Mouse (Mus musculus) hindbrain, embryonic 10.5 days (tissue): ENCODE data around the gene Heyl. TPM values are rescaled to one million over a fixed set of nuclear protein-coding genes. Genes with fewer than 3 reads are reported as not detected.

Source experiments
- DNase-seq: peaks from one replicate; pipeline ENCODE4 v3.0.0-alpha.2; 2017; ENCODE audit warnings: low spot score
- H3K27ac ChIP-seq: fragments of 300-500 bp; sonication (generic); 2 replicates; pipeline ENCODE4 v1.5.1; 2016; ENCODE audit warnings: mild to moderate bottlenecking, moderate library complexity
- H3K27me3 ChIP-seq: fragments of 300-500 bp; sonication (generic); 2 replicates; pipeline ENCODE4 v1.6.1; 2016; ENCODE audit warnings: mild to moderate bottlenecking; ENCODE audit not compliant: poor library complexity, insufficient read depth, severe bottlenecking
- H3K36me3 ChIP-seq: fragments of 300-500 bp; sonication (generic); 2 replicates; pipeline ENCODE4 v1.6.1; 2016; ENCODE audit warnings: mild to moderate bottlenecking, moderate library complexity
- H3K4me1 ChIP-seq: fragments of 300-500 bp; sonication (generic); replicated peaks from 2 replicates; pipeline ENCODE4 v1.6.1; 2016; ENCODE audit warnings: mild to moderate bottlenecking
- H3K4me3 ChIP-seq: fragments of 300-500 bp; sonication (generic); 2 replicates; pipeline ENCODE4 v1.5.1; 2016; ENCODE audit warnings: mild to moderate bottlenecking, moderate library complexity
- H3K9me3 ChIP-seq: fragments of 300-500 bp; sonication (generic); 2 replicates; pipeline ENCODE4 v1.6.1; 2016; ENCODE audit warnings: mild to moderate bottlenecking, moderate library complexity
- WGBS: fragments of 180-500 bp; shearing (Covaris S2); methylation state at CpG from one replicate; pipeline ENCODE4 v1.1.7; 2016; 5-methylcytosine and 5-hydroxymethylcytosine counted together
- polyA plus RNA-seq: library from polyadenylated mRNA; unstranded; fragments of >200 nt; fragmentation: Nextera tagmentation; extraction: Ambion mirVana; gene quantifications from 2 replicates; pipeline ENCODE4 v1.2.1, GENCODE M21; 2016

Heyl gene
- polyA plus RNA-seq, 1 experiment from 2014 or later, result 11.5 TPM

GRCm38 (mm10) chr4:123215367-123215766, 18.0 kb upstream of the Heyl start:
- H3K27ac ChIP-seq, result no peak overlapping the region
- no peaks in the 10 kb centered on the region for H3K9me3 ChIP-seq
- no peak for DNase-seq
- H3K36me3 ChIP-seq, result no peaks in the 10 kb centered on the region
- peaks cover 13% of the 10 kb centered on the region; the same call in 1 of the 2 replicates for H3K27me3 ChIP-seq
- H3K4me3 ChIP-seq, result no peak overlapping the region
- 69% methylated on average over 1 of the region's 1 CpGs for WGBS
- peaks cover 17% of the 10 kb centered on the region; the same call in 1 of the 2 replicates for H3K4me1 ChIP-seq

GRCm38 (mm10) chr4:123216782-123217181, 16.6 kb upstream of the Heyl start:
- Histone ChIP-seq H3K9me3 (no peaks in the 10 kb centered on the region), H3K4me3 (no peak overlapping the region), H3K4me1 (peaks cover 17% of the 10 kb centered on the region; the same call in 1 of the 2 replicates), H3K36me3 (no peaks in the 10 kb centered on the region), H3K27me3 (peaks cover 10% of the 10 kb centered on the region; the same call in 1 of the 2 replicates), H3K27ac (no peak overlapping the region)
- DNase-seq, result peak; percentile 50
- WGBS, result 25% methylated on average over 1 of the region's 1 CpGs

DNA sequence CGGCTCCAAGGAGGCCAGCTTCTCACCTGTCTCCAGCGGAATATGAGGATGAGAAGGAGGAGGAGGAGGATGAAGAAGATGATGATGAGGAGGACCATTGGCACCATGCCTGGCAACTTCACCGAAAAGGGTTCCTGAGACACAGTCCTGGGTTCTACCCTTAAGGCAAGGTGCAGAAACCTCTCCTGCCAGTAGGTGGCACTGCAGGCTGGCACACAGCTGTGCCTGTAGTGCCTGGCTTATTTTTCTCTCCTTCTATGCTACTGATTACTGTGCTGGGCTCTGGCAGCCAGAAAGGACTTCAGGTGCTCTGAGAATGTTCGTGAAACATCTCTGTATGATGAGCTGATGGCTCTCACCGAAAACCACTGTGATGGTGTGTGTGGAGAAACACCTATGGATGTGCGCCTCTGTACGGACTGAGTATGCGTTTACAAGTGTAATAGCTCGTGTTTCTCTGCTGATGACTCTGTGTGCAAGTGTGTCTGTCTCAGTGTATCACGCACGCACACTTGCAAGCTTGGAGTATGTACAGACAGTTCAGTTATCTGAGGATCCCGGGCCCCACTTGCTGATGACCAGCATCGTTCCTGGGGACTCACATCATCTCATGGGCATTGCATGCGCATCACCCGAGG, 13.5 kb upstream of the Heyl start:
- peak; percentile 78 for DNase-seq
- Histone ChIP-seq H3K27me3 (peaks cover 10% of the 10 kb centered on the region; the same call in 1 of the 2 replicates), H3K4me3 (no peak overlapping the region), H3K27ac (no peak overlapping the region), H3K36me3 (no peaks in the 10 kb centered on the region), H3K4me1 (peaks cover 15% of the 10 kb centered on the region; the same call in 1 of the 2 replicates), H3K9me3 (no peaks in the 10 kb centered on the region)
- WGBS, result 79% methylated on average over 15 of the region's 15 CpGs

GRCm38 (mm10) chr4:123220637-123221036, 12.7 kb upstream of the Heyl start:
- H3K4me3 ChIP-seq, result no peak overlapping the region
- no peak for DNase-seq
- no peaks in the 10 kb centered on the region for H3K9me3 ChIP-seq
- H3K4me1 ChIP-seq, result peaks cover 10% of the 10 kb centered on the region
- 71% methylated on average over 4 of the region's 4 CpGs for WGBS
- no peaks in the 10 kb centered on the region for H3K36me3 ChIP-seq
- H3K27me3 ChIP-seq, result peaks cover 10% of the 10 kb centered on the region; the same call in 1 of the 2 replicates
- H3K27ac ChIP-seq, result no peak overlapping the region

DNA sequence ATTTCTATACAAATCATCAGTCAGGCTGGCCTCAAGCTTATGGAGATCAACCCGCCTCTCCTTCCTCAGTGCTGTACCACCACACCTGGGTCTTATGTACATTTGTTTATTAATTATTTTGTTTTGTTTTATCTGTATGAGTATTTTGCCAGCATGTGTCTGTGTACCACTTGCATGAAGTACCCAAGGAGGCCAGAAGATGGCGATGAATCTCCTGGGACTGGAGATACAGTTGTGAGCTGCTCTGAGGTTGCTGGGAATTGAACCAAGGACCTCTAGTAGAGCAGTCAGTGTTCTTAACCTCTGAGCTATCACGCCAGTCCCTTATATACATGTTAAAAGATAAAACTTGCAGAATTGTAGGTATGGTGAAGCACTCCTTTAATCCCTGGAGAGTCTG, 10.0 kb upstream of the Heyl start:
- Histone ChIP-seq H3K4me3 (no peak overlapping the region), H3K4me1 (peaks cover 32% of the 10 kb centered on the region), H3K9me3 (no peaks in the 10 kb centered on the region), H3K27ac (no peak overlapping the region), H3K27me3 (peaks cover 5% of the 10 kb centered on the region; the same call in 1 of the 2 replicates), H3K36me3 (no peaks in the 10 kb centered on the region)
- 43% methylated on average over 3 of the region's 3 CpGs for WGBS
- no peak for DNase-seq

DNA sequence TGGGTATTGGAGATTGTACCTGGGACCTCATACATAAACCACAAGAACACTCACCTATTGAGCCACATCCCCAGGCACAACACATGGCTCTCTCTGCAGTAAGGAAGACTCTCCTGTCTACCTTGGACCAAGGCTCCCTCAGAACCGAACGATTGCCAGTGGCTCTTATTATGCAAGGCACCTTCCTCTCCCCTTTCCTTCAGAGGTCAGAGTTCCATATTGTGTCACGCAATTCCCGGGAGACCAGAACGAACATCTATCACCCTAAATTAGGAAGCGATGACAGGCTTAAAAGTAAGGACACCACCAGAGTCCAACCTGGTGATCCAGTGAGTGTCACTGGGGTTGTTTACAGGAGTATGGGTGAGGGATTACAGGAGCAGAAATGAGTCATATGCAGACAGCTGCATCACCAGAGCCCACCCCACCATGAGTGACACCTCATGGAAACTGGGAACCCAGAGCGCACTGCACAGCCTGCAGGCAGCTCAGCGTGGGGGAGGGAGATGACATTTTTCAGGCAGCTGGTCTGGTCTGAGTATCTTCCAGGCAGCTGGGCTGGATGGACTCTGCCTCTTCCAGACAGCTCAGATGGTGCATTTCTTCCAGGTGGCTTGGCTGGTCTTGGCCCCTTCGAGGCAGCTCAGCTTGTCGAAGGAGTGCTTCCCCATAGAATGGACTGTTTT, 7.5 kb upstream of the Heyl start:
- 67% methylated on average over 10 of the region's 10 CpGs for WGBS
- no peaks in the 10 kb centered on the region for H3K9me3 ChIP-seq
- H3K27ac ChIP-seq, result no peak overlapping the region
- DNase-seq, result no peak
- H3K4me3 ChIP-seq, result no peak overlapping the region
- peaks cover 32% of the 10 kb centered on the region for H3K4me1 ChIP-seq
- no peaks in the 10 kb centered on the region for H3K36me3 ChIP-seq
- H3K27me3 ChIP-seq, result peaks cover 21% of the 10 kb centered on the region

- no peak for DNase-seq
- Histone ChIP-seq H3K9me3 (no peaks in the 10 kb centered on the region), H3K4me3 (no peak overlapping the region), H3K27me3 (peaks cover 36% of the 10 kb centered on the region), H3K4me1 (peaks cover 35% of the 10 kb centered on the region), H3K27ac (peak overlapping the region; percentile 50; the same call in 1 of the 2 replicates), H3K36me3 (no peaks in the 10 kb centered on the region)
- WGBS, result 39% methylated on average over 4 of the region's 4 CpGs
These were observed 5.6 kb upstream of the Heyl start for GRCm38 (mm10) chr4:123227707-123228106.

DNA sequence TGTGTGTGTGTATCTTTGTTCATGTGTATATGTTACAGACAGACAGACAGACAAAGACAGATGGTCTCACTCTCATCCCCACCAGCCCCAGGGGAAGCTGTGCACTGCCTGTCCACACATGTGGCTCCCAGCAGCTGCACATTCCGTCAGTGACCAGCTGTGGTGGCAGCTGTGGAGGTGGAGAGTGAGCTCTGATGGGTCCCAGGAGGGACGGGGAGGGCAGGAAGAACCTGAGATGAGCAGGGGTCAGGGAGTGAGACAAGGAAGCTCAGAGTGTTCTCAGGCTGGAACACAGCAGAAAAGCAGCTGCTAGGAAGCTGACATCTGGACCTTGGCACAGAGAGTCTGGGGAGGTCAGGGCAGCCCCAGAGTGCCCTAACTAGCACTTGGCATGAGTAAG, 5.1 kb upstream of the Heyl start:
- Histone ChIP-seq H3K36me3 (no peaks in the 10 kb centered on the region), H3K27ac (peak overlapping the region; percentile 50), H3K4me3 (no peak overlapping the region), H3K27me3 (peaks cover 41% of the 10 kb centered on the region), H3K9me3 (no peaks in the 10 kb centered on the region), H3K4me1 (peaks cover 41% of the 10 kb centered on the region)
- peak; percentile 34 for DNase-seq
- 41% methylated on average over 2 of the region's 2 CpGs for WGBS

- WGBS, result 84% methylated on average over 11 of the region's 11 CpGs
- no peak overlapping the region for H3K27ac ChIP-seq
- H3K27me3 ChIP-seq, result peaks cover 50% of the 10 kb centered on the region
- no peak overlapping the region for H3K4me3 ChIP-seq
- no peaks in the 10 kb centered on the region for H3K9me3 ChIP-seq
- peaks cover 49% of the 10 kb centered on the region for H3K4me1 ChIP-seq
- no peaks in the 10 kb centered on the region for H3K36me3 ChIP-seq
- no peak for DNase-seq
These were observed 4.2 kb upstream of the Heyl start for GRCm38 (mm10) chr4:123229166-123229565.

DNA sequence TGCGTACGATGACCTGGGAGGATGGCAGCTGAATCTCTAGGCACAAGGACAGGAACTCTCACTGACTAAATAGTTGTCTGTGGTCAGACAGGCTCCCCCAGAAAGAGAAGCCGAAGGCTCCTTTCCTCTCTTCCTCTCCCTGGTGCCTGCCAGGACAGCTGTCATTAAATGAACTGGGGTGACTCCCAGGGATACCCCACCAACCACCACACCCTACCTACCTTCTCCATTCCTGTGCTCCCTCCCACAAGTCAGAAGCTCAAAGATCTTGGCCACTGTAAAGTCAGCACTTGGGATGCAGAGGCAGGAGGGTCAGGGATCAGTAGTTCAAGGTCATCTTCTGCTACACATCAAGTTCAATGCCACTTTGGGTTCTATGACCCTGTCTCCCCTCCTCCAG, 515 bp upstream of the Heyl start:
- Histone ChIP-seq H3K27me3 (peaks cover 86% of the 10 kb centered on the region), H3K9me3 (no peaks in the 10 kb centered on the region)
- WGBS, result 63% methylated on average over 3 of the region's 3 CpGs

GRCm38 (mm10) chr4:123235835-123236430, 2.6 kb downstream of the Heyl start:
- H3K27me3 ChIP-seq, result peaks cover 95% of the 10 kb centered on the region
- peak overlapping the region; percentile 46; the same call in 1 of the 2 replicates for H3K27ac ChIP-seq
- 51% methylated on average over 9 of the region's 9 CpGs for WGBS
- H3K4me1 ChIP-seq, result peaks cover 71% of the 10 kb centered on the region
- H3K9me3 ChIP-seq, result no peaks in the 10 kb centered on the region
- DNase-seq, result peak; percentile 44
- H3K4me3 ChIP-seq, result 0 out of 2 replicates have a peak overlapping the region, but pooled peaks have one; percentile 0
- H3K36me3 ChIP-seq, result no peaks in the 10 kb centered on the region

More for the DNA sequence above, 515 bp upstream of the Heyl start:
- Histone ChIP-seq H3K27ac (peak overlapping the region; percentile 74; the same call in 1 of the 2 replicates), H3K4me3 (peak overlapping the region; percentile 60; the same call in 1 of the 2 replicates), H3K4me1 (peaks cover 51% of the 10 kb centered on the region), H3K36me3 (no peaks in the 10 kb centered on the region)
- DNase-seq, result no peak

DNA sequence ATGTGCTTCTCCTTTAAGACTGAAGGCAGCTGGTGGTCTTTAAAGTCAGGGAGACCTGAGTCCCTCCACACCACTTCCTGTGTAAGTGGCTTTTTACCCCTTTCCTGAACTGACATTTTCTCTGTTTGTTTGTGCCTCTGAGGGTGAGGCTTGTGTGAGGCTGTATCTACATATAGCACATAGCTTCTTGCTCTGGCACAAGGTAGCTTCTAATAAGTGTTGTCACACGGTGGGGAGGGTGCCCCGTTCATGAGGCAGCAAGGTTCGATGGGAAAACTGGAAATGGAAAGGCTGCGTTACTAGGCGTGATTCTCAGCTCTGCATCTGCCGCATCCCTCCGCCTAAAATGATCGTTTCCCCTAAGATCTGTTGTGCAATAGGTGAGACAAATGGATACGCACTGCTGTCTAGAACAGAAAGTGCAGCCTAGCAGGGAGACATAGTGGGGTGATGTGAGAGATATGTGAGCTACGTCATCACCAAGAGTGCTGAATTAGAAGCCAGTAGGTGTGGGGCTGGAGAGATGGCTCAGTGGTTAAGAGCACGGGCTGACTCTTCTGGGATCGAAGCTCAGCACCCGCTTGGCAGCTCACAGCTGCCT, 3.2 kb downstream of the Heyl start:
- no peaks in the 10 kb centered on the region for H3K36me3 ChIP-seq
- H3K4me1 ChIP-seq, result peaks cover 71% of the 10 kb centered on the region
- no peaks in the 10 kb centered on the region for H3K9me3 ChIP-seq
- WGBS, result 85% methylated on average over 13 of the region's 13 CpGs
- no peak for DNase-seq
- H3K27ac ChIP-seq, result peak overlapping the region; percentile 46
- 0 out of 2 replicates have a peak overlapping the region, but pooled peaks have one; percentile 5 for H3K4me3 ChIP-seq
- peaks cover 97% of the 10 kb centered on the region for H3K27me3 ChIP-seq
